Mouse (Mus musculus): ENCODE results near the gene Ecm2. TPM values are rescaled to one million over a fixed set of nuclear protein-coding genes. Genes with fewer than 3 reads are reported as not detected.

The Ecm2 gene
- total RNA-seq, 2 experiments from 2014 or later = 13.2 to 15.1 TPM

GRCm38 (mm10) chr13:49507176-49507575 is 2.6 kb downstream of the Ecm2 start:
- peak; percentile 57 to 59 for DNase-seq

DNA sequence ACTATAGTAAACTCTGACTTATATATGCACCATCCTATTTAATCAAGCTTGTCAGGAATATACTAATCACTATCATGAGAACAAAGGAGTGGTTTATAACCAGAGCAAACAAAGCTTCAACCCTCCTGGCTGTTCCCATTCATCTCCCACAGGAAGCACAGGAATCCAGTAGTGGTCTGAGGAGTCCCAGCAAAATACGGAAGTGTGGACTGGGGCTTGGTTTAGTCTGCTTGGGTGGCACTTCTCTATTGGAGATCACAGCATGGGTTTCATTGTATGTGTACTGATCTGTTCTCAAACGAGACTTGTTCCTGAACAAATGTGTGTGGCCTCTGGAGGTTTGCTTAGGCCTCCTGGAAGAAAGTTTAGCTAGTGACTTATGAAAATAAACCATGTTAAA is 14.2 kb downstream of the Ecm2 start:
- DNase-seq = no peak

- no peak for DNase-seq
Observed at GRCm38 (mm10) chr13:49526235-49526634, 21.6 kb downstream of the Ecm2 start.

DNA sequence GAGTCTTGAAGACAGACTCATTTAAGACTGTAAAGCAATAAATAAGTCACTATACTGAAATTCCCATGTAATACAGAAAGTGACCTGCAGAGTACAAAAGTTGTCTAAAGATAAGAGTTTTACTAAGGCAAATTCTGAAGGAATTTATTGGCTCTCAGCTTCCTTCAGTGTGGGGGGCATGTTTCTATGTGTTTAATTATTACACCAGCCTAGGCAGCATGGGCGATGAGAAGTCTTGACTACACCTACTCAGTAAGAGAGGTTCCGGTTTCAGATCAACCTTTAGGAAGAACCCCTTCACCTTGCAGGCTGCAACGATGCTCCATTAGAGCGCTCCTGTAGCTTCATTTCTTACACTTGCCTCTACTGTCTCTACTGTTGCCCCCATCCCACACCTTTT is 26.0 kb downstream of the Ecm2 start:
- DNase-seq = no peak

DNA sequence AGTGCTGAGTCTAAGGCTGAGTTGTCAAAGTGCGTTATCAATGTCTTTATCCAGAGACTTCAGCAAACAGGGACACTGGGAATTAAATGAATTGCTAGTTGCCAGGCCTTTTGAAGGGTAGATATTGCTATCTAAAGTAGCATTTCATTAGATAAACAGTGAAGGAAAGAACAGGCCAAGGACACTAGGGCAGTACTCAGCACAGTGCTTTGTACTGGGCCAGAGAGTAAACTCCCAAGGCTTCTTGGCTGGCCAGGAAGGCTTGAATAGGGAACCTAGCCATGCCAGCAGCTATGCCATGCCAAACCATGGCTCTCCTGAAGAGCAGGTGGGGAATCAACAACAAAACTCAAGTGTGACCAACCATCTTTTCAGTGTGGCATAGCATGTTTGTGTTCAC is 32.3 kb downstream of the Ecm2 start:
- no peak for DNase-seq

GRCm38 (mm10) chr13:49538693-49539092 is 34.1 kb downstream of the Ecm2 start:
- DNase-seq = no peak

GRCm38 (mm10) chr13:49544279-49544678 is 39.7 kb downstream of the Ecm2 start, which contains the start of gene Aspn:
Gene Aspn (plus strand): TSS chr13:49544443.
- peak; percentile 13 to 45 for DNase-seq

- peak; percentile 42 to 59 for DNase-seq
Observed at GRCm38 (mm10) chr13:49545646-49546045, 41.0 kb downstream of the Ecm2 start.

DNA sequence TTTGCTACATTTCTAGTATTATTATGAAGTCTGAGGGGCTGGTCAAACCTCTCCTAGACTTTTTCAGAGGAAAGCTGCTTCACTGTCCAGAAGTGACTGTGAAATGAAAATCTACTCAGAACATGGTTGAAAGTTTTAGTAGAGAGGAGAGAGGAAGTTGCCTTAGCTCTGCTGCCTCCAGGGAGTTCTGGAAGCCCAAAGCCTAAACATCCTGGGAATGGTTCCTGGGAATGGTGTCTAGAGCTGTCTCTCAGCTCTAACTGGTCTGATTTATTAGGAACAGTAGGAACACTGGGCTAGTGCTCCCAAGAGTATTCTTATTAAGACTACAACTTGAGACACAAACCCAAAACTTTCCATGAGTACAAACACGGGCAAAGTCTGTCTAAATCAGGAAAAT is 41.9 kb downstream of the Ecm2 start:
- DNase-seq = peak; percentile 56 to 71

- DNase-seq = no peak
Observed at GRCm38 (mm10) chr13:49547563-49548150, 43.0 kb downstream of the Ecm2 start.

DNA sequence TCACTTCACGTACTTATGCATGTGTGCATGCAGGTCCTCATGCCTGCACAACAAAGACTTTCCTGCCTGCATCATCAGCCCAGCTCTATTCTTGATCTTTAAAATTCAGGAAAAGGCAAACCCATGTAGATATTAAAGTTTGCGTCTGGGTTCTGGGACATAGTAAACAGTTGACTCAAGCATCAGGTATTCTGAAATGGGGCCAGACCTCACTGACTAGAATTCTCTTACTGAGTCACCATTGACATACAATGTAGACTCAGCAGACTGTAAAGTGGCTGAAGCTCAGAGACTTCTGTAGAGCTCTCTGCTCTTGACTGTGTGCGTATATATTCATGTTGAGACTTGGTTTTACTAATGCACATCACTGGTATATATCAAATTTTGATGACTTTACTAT is 45.0 kb downstream of the Ecm2 start:
- no peak for DNase-seq

DNA sequence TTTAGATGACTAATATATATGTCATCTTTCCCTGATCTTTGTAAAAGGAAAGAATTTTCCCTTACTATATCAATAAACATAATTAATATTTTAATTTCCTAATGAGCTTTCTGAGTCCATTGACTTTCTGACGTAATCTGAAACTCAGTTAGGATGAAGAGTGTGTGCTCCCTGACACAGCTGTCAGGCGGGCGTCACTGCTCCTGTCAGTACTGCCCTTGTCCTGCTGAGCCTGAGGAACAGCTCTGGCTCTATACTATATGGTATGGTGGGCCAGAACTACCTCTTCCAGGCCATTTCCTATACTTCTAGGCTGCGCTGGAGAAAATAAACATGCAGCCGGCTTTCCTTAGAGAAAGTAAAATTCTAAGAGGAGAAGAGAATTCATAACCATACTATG is 49.9 kb downstream of the Ecm2 start:
- DNase-seq = no peak

GRCm38 (mm10) chr13:49556203-49556602 is 51.6 kb downstream of the Ecm2 start:
- DNase-seq = peak; percentile 58 to 59

DNA sequence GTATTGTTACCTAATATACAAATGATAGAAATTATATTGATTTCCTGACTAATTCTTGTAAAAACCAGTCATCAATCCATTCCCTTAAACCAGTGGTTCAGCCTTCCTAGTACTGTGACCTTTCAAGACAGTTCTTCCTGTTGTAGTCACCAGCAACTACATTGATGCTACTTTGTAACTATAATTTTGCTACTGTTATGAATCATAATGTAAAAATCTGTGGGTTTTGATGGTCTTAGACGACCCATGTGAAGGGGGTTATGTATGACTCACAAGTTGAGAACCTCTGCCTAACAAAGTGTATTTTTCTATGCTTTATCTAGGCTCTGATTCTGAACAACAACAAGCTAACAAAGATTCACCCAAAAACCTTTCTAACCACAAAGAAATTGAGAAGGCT is 52.3 kb downstream of the Ecm2 start:
- no peak for DNase-seq

DNA sequence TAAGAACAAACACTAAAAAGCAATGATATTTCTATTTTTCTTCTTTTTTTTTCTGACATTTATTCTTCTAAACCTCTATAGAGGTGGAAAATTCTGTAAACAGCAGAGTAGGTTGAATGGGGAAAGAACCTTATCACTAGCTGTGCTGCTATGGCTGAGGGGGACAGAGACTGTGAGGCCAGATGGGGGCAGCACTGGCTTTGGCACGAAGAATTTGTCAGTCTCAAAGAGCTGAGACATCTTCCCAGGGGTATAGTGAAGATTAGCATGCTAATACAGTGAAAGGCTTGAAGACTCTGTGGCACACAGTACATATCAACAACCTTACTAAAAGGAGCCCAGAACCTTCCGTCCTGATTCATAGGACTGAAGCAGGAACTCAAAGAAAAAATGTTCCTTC is 54.6 kb downstream of the Ecm2 start:
- DNase-seq = peak; percentile 59 to 69

- DNase-seq = no peak
Observed at GRCm38 (mm10) chr13:49560886-49561285, 56.3 kb downstream of the Ecm2 start.

- DNase-seq = no peak
Observed at GRCm38 (mm10) chr13:49564347-49564746, 59.7 kb downstream of the Ecm2 start.

DNA sequence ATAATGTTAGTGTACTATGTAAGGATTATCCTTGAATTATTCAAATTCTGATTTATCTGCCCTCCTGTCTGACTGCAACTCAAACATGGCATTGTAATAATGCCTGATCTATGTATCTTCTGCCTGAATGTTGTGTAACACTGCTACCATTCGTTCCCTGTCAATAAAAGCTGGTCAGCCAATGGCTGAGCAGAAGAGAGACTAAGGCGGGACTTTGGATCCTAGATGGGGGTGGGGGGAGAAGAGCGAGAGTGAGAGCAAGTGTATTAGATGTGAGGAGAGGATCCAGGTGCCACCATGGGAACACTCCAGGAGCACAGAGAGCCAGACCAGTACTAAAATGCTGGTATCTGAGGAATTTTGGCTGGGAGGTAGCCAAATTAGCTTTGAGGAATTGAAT is 65.8 kb downstream of the Ecm2 start:
- DNase-seq = no peak

DNA sequence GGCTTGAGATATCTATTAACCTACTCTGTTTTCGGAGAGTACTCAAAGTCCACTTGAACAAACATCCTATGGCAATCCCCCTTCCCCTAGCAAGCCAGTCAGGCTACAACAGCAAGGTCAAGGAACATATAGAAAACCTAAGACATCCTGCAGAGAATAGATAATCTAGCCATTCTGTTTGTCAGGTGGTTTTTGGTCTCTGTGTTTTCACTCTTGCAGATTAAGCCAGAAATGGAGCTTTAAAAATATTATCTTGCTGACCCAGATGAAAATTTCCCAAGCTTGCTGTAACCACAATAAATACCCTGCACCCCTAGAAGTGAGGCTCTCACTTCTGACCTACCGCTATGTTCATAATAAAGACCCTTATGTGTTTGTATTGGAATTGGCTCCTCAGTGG is 66.8 kb downstream of the Ecm2 start:
- no peak for DNase-seq

DNA sequence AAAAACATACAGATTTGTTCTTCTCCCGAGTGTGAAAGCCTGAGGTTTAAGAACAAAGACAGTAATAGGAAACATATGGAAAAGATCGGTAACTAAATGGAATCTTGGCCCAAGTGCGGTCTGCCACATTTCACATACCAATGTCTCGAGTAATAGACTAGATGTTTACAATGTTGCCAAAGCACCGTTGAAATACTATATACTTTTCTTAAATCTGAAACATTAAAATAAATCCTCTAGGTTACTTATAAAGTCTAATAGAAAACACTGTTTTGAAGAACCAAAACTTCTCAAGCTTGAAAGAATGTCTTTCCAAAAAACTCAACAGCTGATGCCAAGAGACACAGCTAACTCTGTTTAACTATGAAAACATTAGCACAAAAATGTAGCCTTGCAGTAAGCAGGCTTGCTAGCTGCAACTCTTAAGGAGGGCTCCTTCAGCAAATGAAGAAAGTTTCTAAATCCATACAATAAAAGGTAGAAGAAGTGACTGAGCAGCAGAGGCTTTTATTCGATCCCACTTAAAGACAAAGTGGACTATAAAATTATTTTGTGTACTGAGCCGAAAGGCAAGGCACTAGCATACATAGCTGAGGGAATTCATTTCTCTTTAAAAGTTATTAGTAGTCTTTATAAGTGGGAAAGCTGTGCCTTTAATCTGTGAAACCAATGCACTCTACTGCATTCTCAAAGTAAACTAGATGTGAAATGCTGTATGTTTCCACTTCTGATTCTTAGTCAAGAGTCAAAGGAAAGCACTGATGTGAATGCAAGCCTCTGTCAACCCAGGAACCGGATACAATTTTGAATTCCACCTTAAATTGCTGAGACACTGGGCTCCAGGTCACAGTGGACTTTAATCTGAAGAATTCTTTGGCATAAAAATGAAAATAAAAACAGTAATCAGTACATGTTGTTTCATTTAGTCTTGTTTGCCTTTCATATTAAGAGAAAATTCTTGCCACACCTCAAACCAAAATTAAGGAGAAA is 77.2 kb downstream of the Ecm2 start, which contains the start of gene Omd:
Gene Omd, plus strand, starts transcription at position 922 of the 990 bp plus-strand sequence.
- DNase-seq = peak; percentile 47 to 52

All from heart, adult 18-20 months (tissue).